Mouse (Mus musculus): Measurements from ENCODE around the gene Lrrc73.

DNA sequence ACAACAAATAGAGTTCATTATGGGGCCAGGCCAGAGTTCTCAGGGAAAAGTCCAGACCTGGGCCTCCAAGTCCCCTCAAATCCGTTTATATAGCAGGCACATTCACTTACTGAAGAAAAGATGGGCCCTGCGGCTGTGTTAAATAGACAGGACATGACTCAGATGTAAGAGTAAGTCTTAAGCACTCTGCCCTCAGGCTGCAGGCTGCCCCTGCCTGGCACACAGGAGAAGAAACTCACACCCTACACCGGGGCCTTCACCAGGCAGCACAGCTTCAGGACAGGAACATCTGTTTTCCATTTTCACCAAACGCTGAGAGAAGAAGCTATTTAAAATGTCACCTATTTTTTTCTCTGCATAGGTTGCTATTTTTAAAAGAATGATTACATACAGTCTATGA is 24.3 kb downstream of the Lrrc73 start:
- no peak for TF ChIP-seq GATA1 (IDR thresholded peaks at IDR 0.05; ENCODE audit: low read length)
- TF ChIP-seq TAL1 (IDR thresholded peaks at IDR 0.05; ENCODE audit: low read length) = no peak

All from erythroblast, embryonic 14.5 days (primary cell).